Mouse (Mus musculus): ENCODE measurements at regions not wholly inside any gene's neighbourhood (a gene's known extent, or its start where the extent isn't known, plus 50 kb on each side); places are given as distances from the start of the nearest gene placed in this dataset.

GRCm38 (mm10) chr15:65455203-65455816 lies 440.6 kb upstream of the Gm21961 start:
- WGBS: 67% methylated on average over 2 of the region's 2 CpGs
- DNase-seq (ENCODE audit: low spot score): no peak
- Histone ChIP-seq H3K36me3 (ENCODE audit: control insufficient read depth, insufficient read depth, low read length) (no peaks in the 10 kb centered on the region), H3K27ac (replicated peaks; ENCODE audit: low read depth, low read length) (no peak overlapping the region), H3K27me3 (ENCODE audit: control insufficient read depth, insufficient read depth, low read length) (no peaks in the 10 kb centered on the region), H3K9ac (ENCODE audit: low read depth, low read length, severe bottlenecking) (no peak overlapping the region), H3K4me2 (replicated peaks; ENCODE audit: low read depth, low read length, severe bottlenecking) (no peak overlapping the region), H3K4me3 (replicated peaks; ENCODE audit: low read length) (no peak overlapping the region), H3K4me1 (ENCODE audit: control insufficient read depth, insufficient read depth, low read length) (no peaks in the 10 kb centered on the region), H3K9me3 (ENCODE audit: control insufficient read depth, low read length) (no peaks in the 10 kb centered on the region)
- no peak for ATAC-seq (ENCODE audit: low FRiP score, low read depth)
- no peak for TF ChIP-seq POLR2A (IDR thresholded peaks at IDR 0.05; ENCODE audit: borderline replicate concordance, extremely low read depth, insufficient read depth, insufficient read length)

GRCm38 (mm10) chr15:65452258-65453028 lies 437.7 kb upstream of the Gm21961 start:
- no peaks in the 10 kb centered on the region for H3K36me3 ChIP-seq (ENCODE audit: control insufficient read depth, insufficient read depth, low read length)
- H3K9me3 ChIP-seq (ENCODE audit: control insufficient read depth, low read length): no peaks in the 10 kb centered on the region
- H3K4me2 ChIP-seq (replicated peaks; ENCODE audit: low read depth, low read length, severe bottlenecking): no peak overlapping the region
- H3K27ac ChIP-seq (replicated peaks; ENCODE audit: low read depth, low read length): no peak overlapping the region
- ATAC-seq (ENCODE audit: low FRiP score, low read depth) (no peak), DNase-seq (ENCODE audit: low spot score) (no peak)
- TF ChIP-seq POLR2A (IDR thresholded peaks at IDR 0.05; ENCODE audit: borderline replicate concordance, extremely low read depth, insufficient read depth, insufficient read length): no peak
- no peak overlapping the region for H3K9ac ChIP-seq (ENCODE audit: low read depth, low read length, severe bottlenecking)
- H3K4me3 ChIP-seq (replicated peaks; ENCODE audit: low read length): no peak overlapping the region
- WGBS: 67% methylated on average over 4 of the region's 4 CpGs
- no peaks in the 10 kb centered on the region for H3K4me1 ChIP-seq (ENCODE audit: control insufficient read depth, insufficient read depth, low read length)
- no peaks in the 10 kb centered on the region for H3K27me3 ChIP-seq (ENCODE audit: control insufficient read depth, insufficient read depth, low read length)

- ATAC-seq (ENCODE audit: low FRiP score, low read depth) (no peak), DNase-seq (ENCODE audit: low spot score) (no peak)
- Histone ChIP-seq H3K9ac (ENCODE audit: low read depth, low read length, severe bottlenecking) (no peak overlapping the region), H3K4me2 (replicated peaks; ENCODE audit: low read depth, low read length, severe bottlenecking) (no peak overlapping the region), H3K9me3 (ENCODE audit: control insufficient read depth, low read length) (no peaks in the 10 kb centered on the region), H3K4me1 (ENCODE audit: control insufficient read depth, insufficient read depth, low read length) (no peaks in the 10 kb centered on the region), H3K36me3 (ENCODE audit: control insufficient read depth, insufficient read depth, low read length) (no peaks in the 10 kb centered on the region), H3K4me3 (replicated peaks; ENCODE audit: low read length) (no peak overlapping the region), H3K27ac (replicated peaks; ENCODE audit: low read depth, low read length) (no peak overlapping the region), H3K27me3 (ENCODE audit: control insufficient read depth, insufficient read depth, low read length) (no peaks in the 10 kb centered on the region)
- 89% methylated on average over 3 of the region's 3 CpGs for WGBS
- TF ChIP-seq POLR2A (IDR thresholded peaks at IDR 0.05; ENCODE audit: borderline replicate concordance, extremely low read depth, insufficient read depth, insufficient read length): no peak
These were observed 405.0 kb upstream of the Gm21961 start for GRCm38 (mm10) chr15:65419736-65420135.
